Mouse (Mus musculus): Measurements from ENCODE around the gene Trappc2l. TPM values are rescaled to one million over a fixed set of nuclear protein-coding genes. Genes with fewer than 3 reads are reported as not detected.
"Not testable (repeated sequence)": the region's sequence is repeated elsewhere in the genome, so short reads cannot be mapped to it uniquely, and the experiment has no call there.

The Trappc2l gene
- polyA plus RNA-seq, 1 experiment from 2014 or later, result 76.7 TPM

DNA sequence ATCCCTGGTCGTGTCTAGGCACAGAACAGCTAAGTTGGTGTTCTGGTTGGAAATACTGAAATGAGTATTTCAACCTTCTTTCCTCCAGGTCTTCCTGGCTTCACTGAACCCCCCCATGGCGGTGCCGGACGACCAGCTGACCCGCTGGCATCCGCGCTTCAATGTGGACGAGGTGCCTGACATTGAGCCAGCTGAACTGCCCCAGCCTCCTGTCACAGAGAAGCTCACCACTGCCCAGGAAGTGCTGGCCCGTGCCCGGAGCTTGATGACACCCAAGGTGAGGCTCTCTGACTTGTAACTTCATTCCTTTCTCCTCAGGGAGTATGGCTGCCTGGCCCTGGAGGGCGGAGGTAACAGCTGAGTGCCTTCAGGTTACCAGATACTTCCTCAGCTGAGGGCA is 40.3 kb upstream of the Trappc2l start:
- no peaks in the 10 kb centered on the region for H3K27me3 ChIP-seq (replicated peaks; ENCODE audit: control insufficient read depth, insufficient read depth, low read length)
- H3K4me3 ChIP-seq (ENCODE audit: low read length), result no peak overlapping the region
- H3K4me1 ChIP-seq (ENCODE audit: control insufficient read depth, insufficient read depth, low read length), result peaks cover 50% of the 10 kb centered on the region
- WGBS, result 92% methylated on average over 11 of the region's 11 CpGs
- ATAC-seq, result no peak
- no peak overlapping the region for H3K27ac ChIP-seq (ENCODE audit: low read length)
- no peak overlapping the region; the same call in 1 of the 2 replicates for H3K9ac ChIP-seq (ENCODE audit: low read depth, low read length)
- H3K36me3 ChIP-seq (ENCODE audit: control insufficient read depth, insufficient read depth, low read length), result peaks cover 25% of the 10 kb centered on the region; the same call in 1 of the 2 replicates
- no peak overlapping the region for H3K4me2 ChIP-seq (ENCODE audit: low read depth, low read length)
- no peaks in the 10 kb centered on the region for H3K9me3 ChIP-seq (ENCODE audit: control insufficient read depth, low read length)

- Histone ChIP-seq H3K27ac (ENCODE audit: low read length) (no peak overlapping the region), H3K9me3 (ENCODE audit: control insufficient read depth, low read length) (no peaks in the 10 kb centered on the region), H3K4me3 (ENCODE audit: low read length) (no peak overlapping the region), H3K27me3 (replicated peaks; ENCODE audit: control insufficient read depth, insufficient read depth, low read length) (no peaks in the 10 kb centered on the region), H3K9ac (ENCODE audit: low read depth, low read length) (peak overlapping the region; percentile 0; the same call in 1 of the 2 replicates), H3K4me2 (ENCODE audit: low read depth, low read length) (no peak overlapping the region), H3K4me1 (ENCODE audit: control insufficient read depth, insufficient read depth, low read length) (peaks cover 44% of the 10 kb centered on the region), H3K36me3 (ENCODE audit: control insufficient read depth, insufficient read depth, low read length) (peaks cover 25% of the 10 kb centered on the region; the same call in 1 of the 2 replicates)
- 91% methylated on average over 17 of the region's 17 CpGs for WGBS
- ATAC-seq, result no peak
These were observed 39.6 kb upstream of the Trappc2l start for GRCm38 (mm10) chr8:122571750-122572267.

GRCm38 (mm10) chr8:122572751-122573150 is 38.7 kb upstream of the Trappc2l start:
- Histone ChIP-seq H3K4me2 (ENCODE audit: low read depth, low read length) (no peak overlapping the region), H3K27me3 (replicated peaks; ENCODE audit: control insufficient read depth, insufficient read depth, low read length) (no peaks in the 10 kb centered on the region), H3K4me1 (ENCODE audit: control insufficient read depth, insufficient read depth, low read length) (peaks cover 45% of the 10 kb centered on the region), H3K9me3 (ENCODE audit: control insufficient read depth, low read length) (no peaks in the 10 kb centered on the region), H3K4me3 (ENCODE audit: low read length) (no peak overlapping the region), H3K27ac (ENCODE audit: low read length) (peak overlapping the region; percentile 23), H3K9ac (ENCODE audit: low read depth, low read length) (no peak overlapping the region), H3K36me3 (ENCODE audit: control insufficient read depth, insufficient read depth, low read length) (peaks cover 25% of the 10 kb centered on the region; the same call in 1 of the 2 replicates)
- no peak for ATAC-seq
- whole genome bisulfite sequencing, result 83% methylated on average over 3 of the region's 3 CpGs

- not testable (repeated sequence) for H3K4me3 ChIP-seq (ENCODE audit: low read length); H3K9me3 ChIP-seq (ENCODE audit: control insufficient read depth, low read length); H3K27me3 ChIP-seq (replicated peaks; ENCODE audit: control insufficient read depth, insufficient read depth, low read length); H3K9ac ChIP-seq (ENCODE audit: low read depth, low read length); ATAC-seq; H3K4me2 ChIP-seq (ENCODE audit: low read depth, low read length)
- H3K27ac ChIP-seq (ENCODE audit: low read length), result peak overlapping the region; percentile 94; the same call in 1 of the 2 replicates
- H3K36me3 ChIP-seq (ENCODE audit: control insufficient read depth, insufficient read depth, low read length), result peaks cover 25% of the 10 kb centered on the region; the same call in 1 of the 2 replicates
- WGBS, result 45% methylated on average over 4 of the region's 4 CpGs
- peaks cover 45% of the 10 kb centered on the region for H3K4me1 ChIP-seq (ENCODE audit: control insufficient read depth, insufficient read depth, low read length)
These were observed 38.3 kb upstream of the Trappc2l start for GRCm38 (mm10) chr8:122573176-122573575.

DNA sequence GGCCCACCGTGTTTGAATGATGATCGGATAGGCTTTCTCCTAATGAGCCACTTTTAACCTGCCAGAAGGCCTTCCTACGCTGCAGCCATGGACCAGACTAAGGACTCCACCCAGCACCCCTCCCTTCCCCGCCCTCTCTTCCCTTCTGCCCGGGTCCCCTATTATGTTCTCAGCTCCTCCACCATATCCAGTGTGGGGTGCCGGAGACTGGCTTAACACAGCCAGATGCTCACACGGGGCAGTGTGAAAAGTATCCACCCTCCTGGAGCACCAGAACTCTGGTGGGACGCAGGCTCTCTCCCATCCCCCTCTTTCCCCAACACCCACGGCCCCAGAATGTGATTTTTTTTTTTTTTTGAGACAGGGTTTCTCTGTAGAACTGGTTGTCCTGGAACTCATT is 37.9 kb upstream of the Trappc2l start:
- 55% methylated on average over 9 of the region's 9 CpGs for WGBS

DNA sequence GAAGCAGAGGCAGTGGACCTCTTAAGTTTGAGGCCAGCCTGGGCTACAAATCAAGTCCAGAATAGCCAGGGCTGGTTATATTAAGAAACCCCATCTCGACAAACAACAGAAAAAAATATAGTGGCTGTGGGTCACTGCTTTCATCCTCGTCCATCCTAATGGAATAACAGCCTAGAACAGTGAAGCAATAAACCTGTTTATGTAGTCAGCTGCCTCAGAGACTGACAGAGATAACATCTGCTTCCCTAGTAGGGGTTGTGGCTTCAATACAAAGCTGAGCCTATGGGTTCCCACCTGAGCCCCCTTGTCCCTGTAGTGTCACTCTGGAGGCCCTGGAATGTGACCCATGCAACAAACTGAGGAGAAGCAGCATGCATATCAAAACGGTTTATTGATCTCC is 37.2 kb upstream of the Trappc2l start:
- no peaks in the 10 kb centered on the region for H3K27me3 ChIP-seq (replicated peaks; ENCODE audit: control insufficient read depth, insufficient read depth, low read length)
- 29% methylated on average over 3 of the region's 3 CpGs for WGBS
- H3K4me2 ChIP-seq (ENCODE audit: low read depth, low read length), result peak overlapping the region; percentile 50; the same call in 1 of the 2 replicates
- ATAC-seq, result no peak
- H3K9me3 ChIP-seq (ENCODE audit: control insufficient read depth, low read length), result no peaks in the 10 kb centered on the region
- peaks cover 40% of the 10 kb centered on the region for H3K4me1 ChIP-seq (ENCODE audit: control insufficient read depth, insufficient read depth, low read length)
- no peak overlapping the region; the same call in 1 of the 2 replicates for H3K4me3 ChIP-seq (ENCODE audit: low read length)
- H3K27ac ChIP-seq (ENCODE audit: low read length), result peak overlapping the region; percentile 94
- peaks cover 25% of the 10 kb centered on the region; the same call in 1 of the 2 replicates for H3K36me3 ChIP-seq (ENCODE audit: control insufficient read depth, insufficient read depth, low read length)
- H3K9ac ChIP-seq (ENCODE audit: low read depth, low read length), result no peak overlapping the region

More for the DNA sequence above, 37.9 kb upstream of the Trappc2l start:
- Histone ChIP-seq H3K4me1 (ENCODE audit: control insufficient read depth, insufficient read depth, low read length) (peaks cover 45% of the 10 kb centered on the region), H3K36me3 (ENCODE audit: control insufficient read depth, insufficient read depth, low read length) (peaks cover 25% of the 10 kb centered on the region; the same call in 1 of the 2 replicates), H3K9me3 (ENCODE audit: control insufficient read depth, low read length) (no peaks in the 10 kb centered on the region), H3K4me2 (ENCODE audit: low read depth, low read length) (no peak overlapping the region), H3K4me3 (ENCODE audit: low read length) (no peak overlapping the region), H3K9ac (ENCODE audit: low read depth, low read length) (peak overlapping the region; percentile 33), H3K27me3 (replicated peaks; ENCODE audit: control insufficient read depth, insufficient read depth, low read length) (no peaks in the 10 kb centered on the region), H3K27ac (ENCODE audit: low read length) (peak overlapping the region; percentile 94)
- ATAC-seq, result no peak

- Histone ChIP-seq H3K27ac (ENCODE audit: low read length) (peak overlapping the region; percentile 94), H3K27me3 (replicated peaks; ENCODE audit: control insufficient read depth, insufficient read depth, low read length) (no peaks in the 10 kb centered on the region), H3K36me3 (ENCODE audit: control insufficient read depth, insufficient read depth, low read length) (peaks cover 21% of the 10 kb centered on the region; the same call in 1 of the 2 replicates), H3K9ac (ENCODE audit: low read depth, low read length) (peak overlapping the region; percentile 90), H3K4me2 (ENCODE audit: low read depth, low read length) (peak overlapping the region; percentile 50), H3K9me3 (ENCODE audit: control insufficient read depth, low read length) (no peaks in the 10 kb centered on the region), H3K4me1 (ENCODE audit: control insufficient read depth, insufficient read depth, low read length) (peaks cover 40% of the 10 kb centered on the region), H3K4me3 (ENCODE audit: low read length) (peak overlapping the region; percentile 71)
- ATAC-seq, result peak; percentile 72
- WGBS, result 20% methylated on average over 10 of the region's 10 CpGs
These were observed 36.7 kb upstream of the Trappc2l start for GRCm38 (mm10) chr8:122574667-122575251.

- ATAC-seq, result peak; percentile 4; the same call in 1 of the 2 replicates
- WGBS, result 49% methylated on average over 8 of the region's 8 CpGs
These were observed 36.2 kb upstream of the Trappc2l start for GRCm38 (mm10) chr8:122575286-122575685.

DNA sequence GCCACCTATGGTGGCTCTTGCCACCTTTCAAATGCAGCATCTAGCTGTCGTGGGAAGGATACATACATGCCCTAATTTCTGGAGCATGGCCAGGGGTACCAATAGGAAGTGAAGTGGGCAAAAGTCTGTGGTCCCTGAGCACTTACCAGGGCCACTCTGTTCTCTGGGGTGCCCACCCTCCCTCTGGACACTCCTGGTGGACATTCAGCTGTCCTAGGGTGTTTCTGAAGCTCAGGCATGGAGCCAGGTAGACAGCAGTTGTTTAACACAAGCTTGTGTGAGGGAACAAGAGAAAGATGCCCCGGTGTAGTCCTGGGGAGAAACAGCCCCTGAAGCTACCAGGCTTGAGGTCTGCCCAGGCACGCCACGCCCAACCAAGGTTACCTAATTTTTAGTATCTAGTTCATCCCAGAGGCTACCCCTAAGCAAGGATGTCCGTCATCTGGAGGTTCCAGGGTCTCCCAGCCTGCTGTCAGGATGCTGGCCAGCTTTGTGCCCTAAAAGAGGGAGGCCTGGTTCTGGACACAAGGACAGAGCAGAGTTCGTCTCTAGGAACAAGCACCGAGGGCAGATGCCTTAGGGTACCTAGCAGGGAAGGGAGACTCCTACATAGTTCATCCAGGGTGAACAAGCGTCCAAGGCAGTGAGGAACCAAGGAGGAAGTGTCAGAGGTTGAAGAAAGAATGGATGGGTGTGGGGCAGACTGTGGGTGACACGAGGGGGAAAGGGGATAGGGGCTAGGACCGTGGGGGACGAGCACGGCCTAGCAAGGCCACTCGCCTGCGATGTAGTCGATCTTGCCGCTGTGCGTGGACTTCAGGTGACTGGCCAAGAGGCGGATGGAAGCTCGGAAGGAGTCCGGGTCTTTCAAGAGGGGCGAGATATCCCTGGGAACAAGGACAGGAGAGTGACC is 35.4 kb upstream of the Trappc2l start:
- peak overlapping the region; percentile 90 for H3K9ac ChIP-seq (ENCODE audit: low read depth, low read length)
- peak overlapping the region; percentile 71 for H3K4me3 ChIP-seq (ENCODE audit: low read length)
- WGBS, result 14% methylated on average over 21 of the region's 21 CpGs
- peak overlapping the region; percentile 94 for H3K27ac ChIP-seq (ENCODE audit: low read length)
- H3K36me3 ChIP-seq (ENCODE audit: control insufficient read depth, insufficient read depth, low read length), result peaks cover 11% of the 10 kb centered on the region; the same call in 1 of the 2 replicates
- peak; percentile 10 for ATAC-seq
- peaks cover 42% of the 10 kb centered on the region for H3K4me1 ChIP-seq (ENCODE audit: control insufficient read depth, insufficient read depth, low read length)
- no peaks in the 10 kb centered on the region for H3K27me3 ChIP-seq (replicated peaks; ENCODE audit: control insufficient read depth, insufficient read depth, low read length)
- H3K9me3 ChIP-seq (ENCODE audit: control insufficient read depth, low read length), result no peaks in the 10 kb centered on the region
- peak overlapping the region; percentile 50 for H3K4me2 ChIP-seq (ENCODE audit: low read depth, low read length)

More at GRCm38 (mm10) chr8:122575286-122575685, 36.2 kb upstream of the Trappc2l start:
- peaks cover 17% of the 10 kb centered on the region; the same call in 1 of the 2 replicates for H3K36me3 ChIP-seq (ENCODE audit: control insufficient read depth, insufficient read depth, low read length)
- H3K4me3 ChIP-seq (ENCODE audit: low read length), result peak overlapping the region; percentile 71
- peak overlapping the region; percentile 90 for H3K9ac ChIP-seq (ENCODE audit: low read depth, low read length)
- no peaks in the 10 kb centered on the region for H3K27me3 ChIP-seq (replicated peaks; ENCODE audit: control insufficient read depth, insufficient read depth, low read length)
- H3K9me3 ChIP-seq (ENCODE audit: control insufficient read depth, low read length), result no peaks in the 10 kb centered on the region
- H3K4me1 ChIP-seq (ENCODE audit: control insufficient read depth, insufficient read depth, low read length), result peaks cover 42% of the 10 kb centered on the region
- peak overlapping the region; percentile 50 for H3K4me2 ChIP-seq (ENCODE audit: low read depth, low read length)
- H3K27ac ChIP-seq (ENCODE audit: low read length), result peak overlapping the region; percentile 94

Measured in intestine, embryonic 16.5 days (tissue).